ENCODE assay signal across 14 mouse cellular contexts in the genomic region with DNA sequence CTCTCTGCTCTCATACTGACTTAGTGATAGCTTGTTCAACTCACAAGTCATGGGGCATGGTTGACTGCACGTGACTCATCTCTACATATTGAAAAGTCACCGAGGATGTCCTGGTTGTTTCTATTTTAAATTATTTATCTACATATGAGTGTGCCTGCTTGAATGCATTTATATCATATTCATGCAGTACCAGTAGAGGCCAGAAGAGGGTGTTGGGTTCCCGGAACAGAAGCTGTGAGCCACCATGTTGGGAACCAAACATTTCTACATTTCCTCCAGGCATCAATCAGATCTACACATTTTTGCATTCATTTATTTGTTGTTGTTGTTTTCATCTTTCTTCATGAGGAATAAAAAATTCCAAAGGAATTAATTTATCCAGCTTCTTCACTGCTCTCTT.
DNase-seq lines count a peak whose midpoint lies in the region; ATAC-seq and TF ChIP-seq lines count a peak whose summit lies in the region.
"Had no signal": no experiment of that assay in that cellular context is flagged by ENCODE, and none has a peak within 500 bp of the region (broad histone marks: within the 10 kb centered on the region; RNA-seq: fewer than 3 reads in every experiment).

No protein-coding gene starts in this region.

- no peaks in the 10 kb centered on the region for H3K9me3 ChIP-seq in hindbrain, postnatal 0 days (ENCODE audit: low read length)
- H3K9me3 ChIP-seq in hindbrain, embryonic 12.5 days (replicated peaks), result no peaks in the 10 kb centered on the region
- no peaks in the 10 kb centered on the region for H3K9me3 ChIP-seq in midbrain, postnatal 0 days (ENCODE audit: low read length)
- no peaks in the 10 kb centered on the region for H3K9me3 ChIP-seq in midbrain, embryonic 14.5 days (ENCODE audit: control insufficient read depth, low read length)
- H3K9me3 ChIP-seq: embryonic facial prominence, embryonic 12.5 days had no signal

- no peak overlapping the region for H3K4me2 ChIP-seq in hindbrain, postnatal 0 days (ENCODE audit: low read depth, low read length)
- H3K4me2 ChIP-seq in hindbrain, embryonic 12.5 days (replicated peaks), result no peak overlapping the region
- H3K4me2 ChIP-seq in midbrain, postnatal 0 days (ENCODE audit: low read depth, low read length, poor library complexity, severe bottlenecking), result no peak overlapping the region
- H3K4me2 ChIP-seq in midbrain, embryonic 14.5 days (ENCODE audit: low read length), result no peak overlapping the region
- H3K4me2 ChIP-seq: embryonic facial prominence, embryonic 12.5 days had no signal

- ATAC-seq in hindbrain, postnatal 0 days, result no peak
- ATAC-seq in hindbrain, embryonic 12.5 days (ENCODE audit: low FRiP score), result no peak
- no peak for ATAC-seq in midbrain, postnatal 0 days (ENCODE audit: low FRiP score)
- no peak for ATAC-seq in midbrain, embryonic 14.5 days (ENCODE audit: low FRiP score, low TSS enrichment)
- ATAC-seq in activated CD4-positive, CD25-positive, alpha-beta regulatory T cell, adult 4 months, result no peak
- ATAC-seq in cerebellum, adult (ENCODE audit: insufficient number of reproducible peaks, low FRiP score, low TSS enrichment), result no peak
- ATAC-seq: forebrain, embryonic 14.5 days had no signal

- peak; percentile 46 for TF ChIP-seq CTCF in hindbrain, postnatal 0 days (IDR thresholded peaks at IDR 0.05; ENCODE audit: low read depth)
- peak; percentile 49 for TF ChIP-seq CTCF in midbrain, postnatal 0 days (IDR thresholded peaks at IDR 0.05)

- H3K9ac ChIP-seq in hindbrain, postnatal 0 days (replicated peaks; ENCODE audit: low read length), result no peak overlapping the region
- H3K9ac ChIP-seq in hindbrain, embryonic 12.5 days, result no peak overlapping the region
- no peak overlapping the region for H3K9ac ChIP-seq in midbrain, postnatal 0 days (replicated peaks; ENCODE audit: low read length, poor library complexity, severe bottlenecking)
- H3K9ac ChIP-seq in midbrain, embryonic 14.5 days (replicated peaks; ENCODE audit: low read length), result no peak overlapping the region
- H3K9ac ChIP-seq: embryonic facial prominence, embryonic 12.5 days had no signal

- H3K27me3 ChIP-seq in hindbrain, postnatal 0 days (ENCODE audit: insufficient read depth, low read length), result no peaks in the 10 kb centered on the region
- no peaks in the 10 kb centered on the region for H3K27me3 ChIP-seq in hindbrain, embryonic 12.5 days
- no peaks in the 10 kb centered on the region for H3K27me3 ChIP-seq in midbrain, postnatal 0 days (ENCODE audit: insufficient read depth, low read length)
- no peaks in the 10 kb centered on the region for H3K27me3 ChIP-seq in midbrain, embryonic 14.5 days (ENCODE audit: control insufficient read depth, insufficient read depth, low read length)
- H3K27me3 ChIP-seq: embryonic facial prominence, embryonic 12.5 days had no signal

- H3K27ac ChIP-seq in hindbrain, postnatal 0 days, result no peak overlapping the region
- no peak overlapping the region for H3K27ac ChIP-seq in hindbrain, embryonic 12.5 days
- no peak overlapping the region for H3K27ac ChIP-seq in midbrain, postnatal 0 days (ENCODE audit: low read depth, low read length)
- H3K27ac ChIP-seq in midbrain, embryonic 14.5 days (replicated peaks; ENCODE audit: low read depth, low read length), result no peak overlapping the region
- H3K27ac ChIP-seq: embryonic facial prominence, embryonic 12.5 days had no signal

- WGBS in hindbrain, postnatal 0 days, result 88% methylated on average over 3 of the region's 3 CpGs
- 88% methylated on average over 3 of the region's 3 CpGs for WGBS in hindbrain, embryonic 12.5 days
- 90% methylated on average over 3 of the region's 3 CpGs for WGBS in midbrain, postnatal 0 days
- WGBS in midbrain, embryonic 14.5 days, result 85% methylated on average over 3 of the region's 3 CpGs

- no peak overlapping the region for H3K4me3 ChIP-seq in hindbrain, postnatal 0 days (ENCODE audit: low read length)
- no peak overlapping the region for H3K4me3 ChIP-seq in hindbrain, embryonic 12.5 days
- no peak overlapping the region for H3K4me3 ChIP-seq in midbrain, postnatal 0 days (ENCODE audit: low read depth, low read length)
- H3K4me3 ChIP-seq in midbrain, embryonic 14.5 days (replicated peaks; ENCODE audit: low read depth, low read length), result no peak overlapping the region
- H3K4me3 ChIP-seq: embryonic facial prominence, embryonic 12.5 days had no signal

- H3K36me3 ChIP-seq in hindbrain, postnatal 0 days (ENCODE audit: insufficient read depth, low read length), result no peaks in the 10 kb centered on the region
- H3K36me3 ChIP-seq in hindbrain, embryonic 12.5 days, result no peaks in the 10 kb centered on the region
- no peaks in the 10 kb centered on the region for H3K36me3 ChIP-seq in midbrain, postnatal 0 days (ENCODE audit: insufficient read depth, low read length)
- H3K36me3 ChIP-seq in midbrain, embryonic 14.5 days (ENCODE audit: control insufficient read depth, insufficient read depth, low read length), result no peaks in the 10 kb centered on the region
- H3K36me3 ChIP-seq: embryonic facial prominence, embryonic 12.5 days had no signal

- no peaks in the 10 kb centered on the region for H3K4me1 ChIP-seq in hindbrain, postnatal 0 days (ENCODE audit: insufficient read depth, low read length)
- H3K4me1 ChIP-seq in hindbrain, embryonic 12.5 days, result no peaks in the 10 kb centered on the region
- no peaks in the 10 kb centered on the region for H3K4me1 ChIP-seq in midbrain, postnatal 0 days (ENCODE audit: insufficient read depth, low read length)
- no peaks in the 10 kb centered on the region for H3K4me1 ChIP-seq in midbrain, embryonic 14.5 days (ENCODE audit: control insufficient read depth, insufficient read depth, low read length)

- DNase-seq in hindbrain, postnatal 0 days (ENCODE audit: low spot score), result peak; percentile 14
- no peak for DNase-seq in midbrain, postnatal 0 days (ENCODE audit: low spot score)
- no peak for DNase-seq in midbrain, embryonic 14.5 days
- peak; percentile 11 for DNase-seq in c-Kit-positive CD71-positive TER-119-positive erythroid progenitor cells, embryonic 14.5 days (ENCODE audit: low spot score)
- DNase-seq: cerebellum, postnatal 25 days; gastrocnemius, postnatal 36 days; heart, postnatal 14 days; liver; lung, postnatal 4 days had no signal

Comparison
In these comparisons a context has a peak if more than half of its experiments do, and no peak if none do; other contexts are left out.
1. DNase-seq: peak in hindbrain, postnatal 0 days (single experiment) and c-Kit-positive CD71-positive TER-119-positive erythroid progenitor cells, embryonic 14.5 days (single experiment); none in midbrain, postnatal 0 days (single experiment) and midbrain, embryonic 14.5 days (single experiment).